Mouse (Mus musculus) liver, adult 2 months (tissue): ENCODE data around the gene Ecpas.

Experiments used
- CTCF ChIP-seq: fragments of 200-500 bp; IDR thresholded peaks from 2 replicates; pipeline ENCODE4 v1.5.1; 2011; ENCODE audit warnings: low read depth, low read length, control low read depth
- POLR2A ChIP-seq: fragments of 200-500 bp; IDR thresholded peaks from 2 replicates; pipeline ENCODE4 v1.6.1; 2011; ENCODE audit warnings: low read length, control low read depth; ENCODE audit not compliant: insufficient read depth; ENCODE audit errors: extremely low read depth

DNA sequence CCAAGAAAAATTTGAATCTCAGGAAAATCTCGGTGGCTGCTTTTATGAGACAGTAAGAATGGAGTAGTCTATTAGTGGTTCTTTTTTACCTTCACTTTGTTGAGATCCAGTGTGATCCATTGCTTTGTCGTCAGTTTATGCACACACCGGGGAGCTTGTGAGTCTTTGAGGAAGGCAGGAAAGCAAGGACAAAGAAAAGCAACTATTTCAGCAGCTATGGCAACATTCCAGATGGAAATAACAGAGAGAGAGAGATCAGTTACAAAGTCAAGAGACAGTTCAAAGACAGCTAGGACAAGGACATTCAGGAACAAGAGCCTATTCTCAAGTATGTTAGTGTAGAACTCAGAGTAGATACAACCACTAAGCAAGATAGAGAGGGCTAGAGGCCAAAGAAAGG is 23.3 kb upstream of the Ecpas start:
- TF ChIP-seq POLR2A = no peak
- no peak for TF ChIP-seq CTCF
